Mouse (Mus musculus): ENCODE results near the gene Gm45140. TPM values are rescaled to one million over a fixed set of nuclear protein-coding genes. Genes with fewer than 3 reads are reported as not detected.

Gm45140 gene
- total and polyA plus RNA-seq, 3 experiments = 0.02 to 2.5 (median 2.5) TPM

DNA sequence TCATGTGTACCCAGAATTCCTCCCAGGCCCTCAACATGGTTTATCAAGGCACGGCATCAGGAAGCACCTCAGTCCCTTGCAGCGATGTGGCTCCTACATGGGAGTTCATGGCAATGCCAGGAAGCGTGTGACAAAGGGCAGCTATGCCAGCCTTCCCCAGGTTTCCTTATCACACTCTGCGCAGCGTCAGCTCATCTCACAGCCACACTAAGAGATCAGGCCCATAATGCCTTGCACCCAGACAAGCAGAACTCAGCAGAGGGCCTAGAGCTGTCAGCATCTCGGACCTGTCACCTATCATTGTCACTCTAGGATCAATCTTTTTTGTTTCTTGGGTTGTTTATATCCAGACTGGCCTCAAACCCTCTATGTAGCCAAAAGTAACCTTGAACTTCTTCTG, 36.0 kb downstream of the Gm45140 start:
- DNase-seq = no peak

DNA sequence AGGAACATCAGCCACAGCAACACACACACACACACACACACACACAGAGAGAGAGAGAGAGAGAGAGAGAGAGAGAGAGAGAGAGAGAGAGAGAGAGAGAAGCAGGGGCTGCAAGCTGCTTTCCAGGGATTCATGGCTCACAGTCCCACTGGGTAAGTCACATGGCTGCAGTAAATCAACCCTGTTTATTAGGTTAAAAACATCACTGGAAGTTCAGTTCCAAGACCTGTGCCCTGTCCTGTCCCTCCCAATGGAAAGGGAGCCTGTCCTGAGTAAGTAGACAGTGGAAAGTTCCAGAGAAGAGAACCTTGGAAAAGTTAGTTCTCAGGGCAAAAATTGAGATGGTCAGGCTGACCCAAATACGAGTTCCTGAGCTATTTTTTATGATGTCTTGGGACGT, 38.3 kb downstream of the Gm45140 start:
- no peak for DNase-seq

DNA sequence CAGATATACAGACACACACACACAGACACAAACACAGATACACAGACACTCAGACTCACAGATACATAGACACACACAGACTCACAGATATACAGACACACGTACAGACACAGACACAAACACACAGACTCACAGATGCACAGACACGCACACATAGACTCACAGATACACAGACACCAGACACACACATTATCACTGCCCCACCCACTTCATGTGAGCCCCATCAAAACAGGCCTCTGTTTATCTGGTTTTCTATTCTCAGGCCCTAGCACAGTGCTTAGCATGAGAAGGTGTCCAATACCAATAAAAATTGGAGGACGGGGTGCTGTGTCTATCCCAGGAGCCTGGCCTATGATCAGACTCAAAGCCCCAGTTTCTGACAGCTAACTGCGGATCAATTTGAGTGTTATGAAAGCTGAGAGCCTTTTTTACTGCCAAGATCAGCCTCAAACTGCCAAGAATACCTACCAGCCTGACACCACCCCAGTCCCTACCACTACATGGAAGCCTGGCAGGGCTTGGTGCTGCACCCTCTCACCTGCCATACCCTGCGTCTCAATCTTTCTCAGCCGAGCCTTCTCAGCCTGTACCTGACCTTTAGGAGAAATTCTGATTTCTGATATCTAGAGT, 39.2 kb downstream of the Gm45140 start:
- no peak for DNase-seq

DNA sequence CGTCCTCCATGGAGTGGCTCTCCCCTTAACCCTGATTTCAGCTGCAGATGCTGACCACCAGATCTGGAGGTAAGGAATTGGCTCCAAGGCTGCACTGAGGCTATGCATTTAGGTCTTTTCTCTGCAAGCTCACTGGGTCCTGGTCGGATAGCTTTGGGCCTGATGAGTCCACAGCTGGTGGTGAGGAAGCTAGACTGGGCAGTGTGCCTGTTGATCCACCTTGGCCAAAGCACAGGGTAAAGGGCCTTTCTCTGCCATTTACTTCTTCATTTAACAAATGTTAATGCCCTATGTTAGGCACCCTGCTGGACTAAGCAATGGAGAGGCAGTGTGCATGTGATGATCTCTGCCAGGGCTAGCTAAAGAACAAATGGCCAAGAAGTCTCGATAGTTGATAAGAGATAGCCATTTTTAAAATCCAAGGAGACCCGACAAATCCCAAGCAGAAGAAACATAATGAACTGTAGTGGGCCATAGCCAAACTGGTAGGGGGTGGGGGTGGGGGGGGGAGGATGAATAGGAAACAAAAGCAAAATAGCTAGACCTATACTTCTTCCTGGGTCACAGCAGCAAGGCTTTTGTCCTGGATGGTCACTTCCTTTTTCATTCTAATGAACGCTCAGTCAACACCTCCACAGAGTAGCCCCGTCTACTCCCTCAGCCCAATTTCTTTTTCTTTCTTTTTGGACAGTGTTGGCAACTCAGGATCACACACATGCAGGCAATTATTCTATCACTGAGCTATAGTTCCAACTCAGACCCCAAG, 40.0 kb downstream of the Gm45140 start:
- DNase-seq = no peak

DNA sequence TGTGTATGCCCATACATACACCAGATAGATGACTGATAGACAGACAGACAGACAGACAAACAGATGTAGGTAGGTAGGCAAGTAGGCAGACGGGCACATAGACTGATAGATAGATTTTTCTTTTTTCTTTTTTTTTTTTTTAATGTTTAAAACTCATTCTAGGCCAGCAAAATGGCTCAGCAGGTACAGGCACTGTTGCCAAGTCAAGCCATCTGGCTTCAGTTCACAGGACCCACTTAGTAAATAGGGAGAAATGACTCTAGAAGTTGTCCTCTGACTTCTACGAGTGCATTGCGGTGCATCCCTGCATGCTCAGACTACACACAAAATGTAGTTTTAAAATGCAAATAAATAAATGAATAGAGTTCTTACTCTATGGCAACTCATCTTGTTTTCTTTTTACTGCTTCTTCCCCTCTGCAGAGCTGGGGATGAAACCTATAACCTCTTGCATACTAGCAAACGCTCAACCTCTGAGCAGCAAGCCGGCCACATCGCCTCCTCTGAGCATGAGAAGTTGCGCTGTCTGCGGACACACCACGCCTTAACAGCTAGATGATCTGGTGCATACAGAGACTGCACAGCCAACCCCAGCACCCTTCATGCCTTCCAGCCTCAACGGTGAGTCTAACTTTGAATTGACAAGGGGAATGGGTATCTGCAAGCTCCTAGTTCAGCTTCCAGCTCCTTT, 41.6 kb downstream of the Gm45140 start:
- DNase-seq = no peak

DNA sequence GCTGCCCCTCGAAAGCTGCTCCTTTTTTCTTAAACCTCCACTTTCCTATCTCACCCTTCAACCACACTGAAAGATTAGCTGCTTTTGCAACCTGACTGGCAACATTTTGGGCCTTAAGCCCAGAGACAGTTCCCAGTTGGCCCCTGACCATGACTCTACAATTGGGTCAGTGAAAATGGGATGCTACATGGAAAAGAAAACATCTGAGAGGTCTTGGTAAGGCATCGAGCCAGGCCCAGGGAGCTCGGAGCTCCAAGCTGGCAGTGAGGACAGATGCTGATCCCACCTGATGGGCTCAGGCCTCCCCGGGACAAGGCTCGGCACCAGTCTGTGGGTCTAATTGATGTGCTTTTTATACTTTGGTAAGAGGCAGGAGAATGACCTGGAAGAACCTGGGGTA, 43.8 kb downstream of the Gm45140 start:
- no peak for DNase-seq

DNA sequence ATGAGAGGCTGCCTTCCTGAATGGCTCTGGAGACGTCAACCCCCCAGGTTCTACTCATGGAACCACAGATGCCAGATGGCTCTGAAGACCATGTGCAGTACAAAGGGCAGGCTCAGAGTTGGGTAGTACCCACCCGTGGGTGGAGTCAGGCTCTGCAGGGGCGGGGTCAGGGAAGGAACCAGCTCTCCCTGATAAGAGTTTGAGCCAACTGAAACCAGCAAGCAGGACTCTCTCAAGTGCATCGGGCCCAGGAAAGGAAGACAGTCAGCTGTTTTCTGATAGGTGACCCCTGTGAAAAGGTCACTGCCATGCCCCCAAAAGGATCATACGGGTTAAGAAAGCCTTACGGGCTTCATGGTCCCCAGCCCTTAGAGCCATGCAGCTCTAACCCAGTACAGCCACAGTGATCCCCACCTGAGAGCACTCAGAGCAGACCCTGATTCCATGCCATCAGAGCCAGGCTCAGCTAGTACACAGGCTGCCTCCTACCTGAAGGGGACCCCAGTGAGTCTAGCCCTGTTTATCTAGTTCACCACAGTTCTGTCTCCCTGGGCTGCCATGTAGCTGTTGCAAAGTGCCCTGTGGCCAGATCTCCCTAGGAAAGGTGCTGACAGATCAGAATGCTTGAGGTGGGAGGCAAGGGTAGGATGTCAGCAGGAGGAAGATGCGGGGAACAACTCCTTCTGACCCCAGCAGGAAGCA, 44.7 kb downstream of the Gm45140 start:
- no peak for DNase-seq

DNA sequence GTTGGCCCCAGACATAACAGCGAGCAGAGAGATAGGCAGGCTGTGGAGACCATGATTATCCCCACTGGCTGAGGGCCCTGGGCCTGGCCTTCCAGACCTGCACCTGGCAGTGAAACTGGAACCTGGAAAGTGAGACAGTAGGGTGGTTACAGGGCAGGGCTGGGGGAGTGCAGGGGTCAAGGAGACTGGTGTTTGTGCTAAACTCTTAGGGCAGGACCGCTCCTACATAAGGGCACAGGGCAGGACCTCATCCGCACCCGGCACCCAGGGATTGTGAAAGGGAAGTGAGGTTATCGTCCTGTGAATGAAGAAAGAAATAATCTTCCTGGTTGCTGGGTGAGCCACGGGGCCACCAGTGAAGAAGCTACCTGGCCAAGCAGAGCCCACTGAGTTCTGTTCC, 45.8 kb downstream of the Gm45140 start:
- no peak for DNase-seq

DNA sequence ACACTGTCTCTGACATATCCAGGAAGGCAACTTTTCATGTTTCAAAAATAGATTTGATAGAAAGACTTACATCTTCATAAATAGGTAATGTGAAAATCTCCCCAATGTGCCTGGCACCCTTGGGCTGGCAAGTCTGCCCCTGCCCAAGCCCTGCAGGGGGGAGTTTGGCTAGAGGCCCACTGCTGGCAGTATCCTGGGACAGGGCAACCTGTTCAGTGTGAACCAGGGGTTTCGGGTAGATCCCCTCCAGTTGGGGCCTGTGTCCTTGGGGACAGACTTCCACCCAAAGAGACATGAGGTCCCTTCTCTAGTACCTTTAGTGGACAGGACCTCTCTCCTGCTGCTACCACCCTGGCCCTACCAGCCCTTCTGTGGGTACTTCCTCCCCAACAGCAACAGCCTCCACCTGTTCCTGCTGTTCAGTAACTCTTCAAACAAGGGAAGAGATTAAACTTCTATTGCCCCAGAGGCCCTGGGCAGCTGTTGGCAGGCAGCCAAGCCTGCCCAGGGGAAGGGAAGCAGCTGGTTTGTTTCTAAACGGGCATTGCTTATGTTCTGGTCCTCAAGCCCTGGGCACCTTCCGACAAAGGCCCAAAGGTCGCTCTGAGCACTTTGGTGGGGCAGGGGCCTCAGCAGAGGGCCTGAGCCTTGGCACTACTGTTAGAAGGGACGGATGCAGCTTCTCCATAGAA, 46.6 kb downstream of the Gm45140 start:
- peak; percentile 59 for DNase-seq

DNA sequence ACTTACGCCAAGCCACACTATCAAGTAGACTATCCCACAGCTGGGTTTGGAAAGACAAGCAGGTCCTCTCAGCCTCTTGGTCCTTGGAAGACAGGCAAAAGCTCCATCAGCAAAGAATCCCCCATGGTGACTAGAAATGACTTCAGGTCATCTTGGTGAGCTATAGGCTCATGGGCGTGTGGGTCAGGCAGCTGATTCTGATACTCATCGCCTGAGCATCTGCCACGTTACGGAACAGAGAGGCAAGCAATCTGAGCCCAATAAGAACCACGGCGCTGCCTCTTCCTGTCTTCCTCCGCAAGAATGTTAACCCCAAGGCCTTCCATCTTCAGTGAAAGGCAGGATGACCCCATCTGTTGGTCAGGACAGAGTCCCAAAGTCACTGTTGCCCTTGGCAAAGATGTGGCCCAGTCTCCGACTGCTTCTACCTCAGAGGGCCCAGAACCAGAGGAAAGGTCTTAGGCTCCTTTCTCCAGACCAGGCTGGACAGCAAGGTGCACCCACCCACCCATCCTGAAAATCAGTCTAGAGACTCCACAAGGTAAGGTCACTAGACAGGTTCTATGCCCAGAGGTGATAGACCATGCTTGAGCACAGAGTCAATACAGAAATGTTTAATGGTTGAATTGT, 47.2 kb downstream of the Gm45140 start:
- DNase-seq = no peak

DNA sequence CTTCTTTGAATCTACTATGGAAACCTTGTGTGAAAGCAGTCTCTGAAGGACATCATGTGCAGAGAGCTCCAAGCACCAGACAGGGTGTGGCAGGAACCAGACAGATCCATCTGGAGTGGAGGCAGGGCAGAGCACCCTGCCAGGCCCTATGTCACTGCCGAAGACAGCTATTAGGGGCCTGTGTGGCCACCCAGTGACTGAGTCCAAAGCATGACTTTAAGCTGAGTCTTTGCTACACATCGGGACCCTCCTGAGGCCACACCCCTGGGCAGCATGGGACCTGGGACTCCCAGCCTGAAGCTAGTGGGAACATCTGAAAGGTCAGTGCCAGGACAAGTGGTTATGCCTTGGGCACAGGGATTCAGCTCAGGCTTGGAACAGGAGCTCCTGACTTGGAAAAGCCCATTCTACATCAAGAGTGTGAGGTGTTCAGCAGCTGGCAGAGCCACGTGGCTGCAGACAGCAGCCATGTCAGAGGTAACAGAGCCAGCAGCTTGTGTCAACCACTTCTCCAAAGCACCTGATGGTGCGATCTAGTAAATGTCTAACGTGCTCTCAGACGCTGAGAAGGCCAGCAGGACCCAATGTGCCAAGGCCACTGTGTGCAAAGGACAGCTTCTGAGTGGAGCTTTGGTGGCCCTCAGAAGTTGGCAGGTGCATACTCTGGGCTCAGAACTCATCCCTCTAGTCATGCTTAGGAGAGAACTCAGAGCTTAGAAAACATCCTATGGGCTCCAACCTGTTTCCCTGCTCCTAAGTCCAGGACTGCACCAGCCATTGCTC, 48.3 kb downstream of the Gm45140 start:
- no peak for DNase-seq

DNA sequence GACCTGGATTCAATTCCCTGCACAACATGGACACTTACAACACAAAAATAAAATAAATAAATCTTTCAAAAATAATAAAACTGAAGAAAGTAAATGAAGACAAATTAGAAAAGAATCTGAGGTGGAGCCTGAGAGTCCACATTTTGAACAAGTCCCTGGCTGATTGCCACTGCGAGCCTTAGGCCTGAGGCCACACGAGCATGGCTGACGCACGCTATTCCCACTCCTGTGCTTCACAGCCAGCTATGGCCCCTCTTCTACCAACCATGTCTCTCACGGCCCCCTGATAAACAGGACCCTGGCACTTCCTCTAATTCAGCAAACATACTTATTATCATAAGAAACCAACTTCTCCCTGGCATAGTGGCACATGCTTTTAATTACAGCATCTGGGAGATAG, 49.0 kb downstream of the Gm45140 start:
- no peak for DNase-seq

DNA sequence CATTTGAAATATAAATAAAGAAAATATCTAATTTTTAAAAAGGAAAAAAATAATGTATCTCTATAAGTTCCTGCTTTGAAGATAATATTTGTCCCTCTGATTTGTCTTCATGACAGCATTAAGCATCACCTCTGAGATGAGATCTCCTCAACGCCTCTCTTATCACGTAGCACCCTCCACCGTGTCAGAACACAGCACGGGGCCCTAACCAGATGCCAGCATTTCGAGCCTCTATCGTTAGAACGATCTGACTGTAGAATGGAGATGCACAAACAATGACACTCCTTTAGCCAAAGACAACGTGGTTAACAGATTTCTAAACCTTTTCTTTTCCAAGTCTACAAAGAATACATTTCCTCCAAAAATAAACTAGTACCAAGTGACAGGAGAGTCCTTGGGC, 51.6 kb downstream of the Gm45140 start:
- DNase-seq = no peak

DNA sequence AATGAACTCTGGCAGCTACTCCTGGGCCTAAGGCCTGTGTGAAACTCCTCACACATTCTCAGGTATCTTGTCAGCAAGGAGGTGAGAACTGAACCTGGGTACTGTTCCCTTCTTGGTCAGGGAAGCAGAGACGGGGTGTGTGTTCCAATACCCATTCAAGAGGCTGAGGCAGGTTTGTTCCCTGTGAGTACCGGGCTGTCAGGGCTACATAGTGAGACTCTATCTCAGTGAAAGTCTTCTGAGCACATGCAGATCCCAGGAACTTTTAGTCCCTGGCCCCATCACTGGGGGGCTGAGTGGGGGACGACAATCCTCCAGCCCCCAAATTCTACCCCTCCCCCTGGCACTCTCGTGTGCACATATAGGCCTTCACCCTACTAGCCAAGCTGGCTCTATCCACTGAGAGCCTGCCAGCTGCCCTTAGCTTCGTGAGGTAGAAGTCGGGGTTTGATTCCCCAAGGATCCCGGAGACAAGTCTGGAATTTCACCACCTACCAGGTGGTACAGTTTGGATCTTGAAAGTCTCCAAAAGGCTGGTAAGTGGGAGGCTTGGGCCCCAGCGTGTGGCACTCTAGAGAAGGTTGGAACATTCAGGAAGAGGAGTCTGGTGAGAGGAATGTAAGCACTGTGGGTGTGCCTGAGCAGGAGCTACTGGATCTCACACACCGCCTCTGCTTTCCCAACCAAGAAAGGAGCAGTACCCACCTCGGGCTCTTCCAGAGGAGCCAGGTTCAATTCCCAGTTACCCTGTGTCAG, 54.9 kb downstream of the Gm45140 start:
- no peak for DNase-seq

DNA sequence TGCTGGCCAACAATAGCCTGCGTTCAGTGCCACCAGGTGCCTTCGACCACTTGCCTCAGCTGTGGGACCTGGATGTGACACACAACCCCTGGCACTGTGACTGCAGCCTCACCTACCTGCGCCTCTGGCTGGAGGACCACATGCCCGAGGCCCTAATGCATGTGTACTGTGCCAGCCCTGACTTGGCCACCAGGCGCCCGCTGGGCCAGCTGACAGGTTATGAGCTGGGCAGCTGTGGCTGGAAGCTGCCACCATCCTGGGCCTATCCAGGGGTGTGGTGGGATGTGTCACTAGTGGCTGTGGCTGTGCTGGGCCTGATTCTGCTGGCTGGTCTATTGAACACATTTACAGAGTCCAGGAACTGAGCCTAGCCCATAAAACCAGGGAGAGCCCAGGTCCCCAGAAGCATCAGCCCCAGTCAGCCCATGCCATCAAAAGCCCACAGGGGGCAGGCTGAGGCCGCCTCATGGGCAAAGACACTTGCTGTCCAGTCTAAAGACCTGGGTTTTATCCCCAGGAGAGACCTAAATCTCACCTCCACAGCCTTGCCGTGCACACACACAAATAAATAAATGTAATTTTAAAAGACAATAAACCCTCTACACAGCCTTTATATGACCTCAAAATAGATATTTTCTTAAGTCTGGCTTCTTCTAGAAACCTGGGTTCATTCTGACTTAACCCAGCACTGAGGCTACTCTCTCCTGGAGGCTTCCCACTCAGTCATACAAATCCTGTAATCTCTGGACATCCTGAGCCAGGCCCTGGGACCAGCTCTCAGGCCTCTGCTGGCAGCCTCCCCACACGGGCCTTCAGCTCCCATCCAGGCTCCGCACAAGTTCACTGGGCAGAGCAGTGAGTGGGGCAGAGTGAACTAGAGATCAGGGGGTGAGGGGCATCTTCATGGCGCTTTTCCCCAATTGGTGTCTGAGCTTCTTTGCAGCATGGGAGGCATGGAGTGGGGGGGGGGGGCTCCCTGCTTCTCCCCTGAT, 56.1 kb downstream of the Gm45140 start:
- DNase-seq = no peak

DNA sequence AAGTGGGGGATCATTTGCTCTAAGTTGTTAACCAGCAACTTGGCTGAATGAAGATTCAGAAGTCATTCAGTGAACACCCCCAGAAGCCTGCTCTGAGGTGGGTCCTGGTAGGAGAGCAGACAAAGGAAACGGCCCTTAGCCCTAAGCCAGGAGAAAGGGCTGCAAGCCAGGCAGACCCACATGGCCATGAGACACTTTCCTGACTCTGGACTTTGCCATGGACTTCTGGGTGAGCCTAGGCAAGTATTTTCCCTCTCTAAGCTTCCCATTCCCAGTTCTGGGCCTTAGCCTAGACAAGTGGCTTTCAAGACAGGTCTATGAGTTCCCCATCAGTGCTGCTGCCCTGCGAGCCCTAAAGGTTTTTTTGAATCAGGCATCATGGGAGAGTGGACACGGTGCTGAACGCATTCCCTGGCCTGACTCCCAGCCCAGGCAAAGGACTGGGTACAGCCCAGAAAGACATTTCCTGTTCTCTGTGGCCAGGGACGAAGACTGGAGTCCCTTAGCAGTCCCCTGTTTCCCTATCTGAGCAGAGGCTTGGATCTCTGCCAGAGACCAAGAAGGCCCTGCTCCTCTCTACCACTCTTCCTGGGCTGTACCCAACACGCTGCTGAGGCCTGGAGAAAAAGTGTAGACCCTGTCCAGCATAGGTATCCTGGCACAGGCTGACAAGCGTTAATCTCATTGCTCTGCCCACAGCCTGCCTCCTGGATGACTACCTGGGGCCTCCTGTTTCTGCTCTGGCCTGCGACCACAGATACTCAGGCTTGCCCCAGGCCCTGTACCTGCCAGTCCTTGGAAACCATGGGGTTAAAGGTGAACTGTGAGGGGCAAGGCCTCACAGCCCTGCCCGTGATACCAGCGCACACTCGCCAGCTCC, 57.1 kb downstream of the Gm45140 start:
- no peak for DNase-seq

DNA sequence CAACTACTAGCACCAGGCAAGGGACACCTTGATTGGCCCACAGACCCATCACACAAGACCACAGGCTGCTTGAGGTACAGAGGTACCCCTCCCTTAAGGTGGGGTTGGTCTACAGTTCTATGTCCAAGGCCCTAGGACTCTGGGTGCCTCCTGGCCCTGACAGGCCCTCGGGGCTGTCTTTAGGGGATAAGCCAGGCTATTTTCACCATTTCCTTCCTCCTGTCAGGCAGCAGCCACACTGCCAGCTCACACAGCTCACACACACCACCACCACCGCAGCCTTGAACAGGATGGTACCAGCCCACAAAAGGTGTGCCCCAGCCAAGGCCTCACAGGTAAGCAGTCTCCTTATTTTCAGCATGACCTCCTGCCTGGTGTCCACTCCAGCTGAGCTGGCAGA, 57.8 kb downstream of the Gm45140 start, which contains the start of gene Gp9:
Gene Gp9 (plus strand): TSS at position 231 of the 400 bp plus-strand sequence.
- DNase-seq = no peak

DNA sequence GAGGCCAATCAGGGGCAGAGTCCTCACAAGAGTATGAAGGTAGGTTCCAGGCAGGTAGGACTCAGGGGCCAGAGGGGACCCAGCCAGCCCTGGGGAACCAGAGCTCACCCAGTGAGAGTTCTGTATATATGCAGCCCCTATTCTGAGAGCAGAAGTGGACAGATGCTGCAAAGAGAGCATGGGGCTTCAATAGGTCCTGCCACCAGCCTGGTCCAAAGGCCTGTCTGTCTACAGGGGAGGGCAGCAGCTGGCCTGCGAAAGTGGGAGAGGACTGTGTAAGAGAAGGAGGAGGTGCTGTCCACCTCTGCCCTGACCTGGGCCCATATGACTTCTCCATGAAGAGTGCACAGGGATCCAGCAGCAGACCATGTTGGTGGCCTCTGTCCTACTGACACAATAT, 58.9 kb downstream of the Gm45140 start:
- DNase-seq = no peak

Data from adrenal gland, adult 2 months (tissue).